9 mouse cellular contexts compared by ENCODE assay signal in genomic region chr13:80557156-80557555, GRCm38 (mm10).
DNase-seq lines count a peak whose midpoint lies in the region; ATAC-seq and TF ChIP-seq lines count a peak whose summit lies in the region.
"Had no signal": no experiment of that assay in that cellular context is flagged by ENCODE, and none has a peak within 500 bp of the region (broad histone marks: within the 10 kb centered on the region; RNA-seq: fewer than 3 reads in every experiment).

No protein-coding gene starts in this region.

- H3K27ac ChIP-seq in hindbrain, embryonic 11.5 days (ENCODE audit: low read depth, low read length): no peak overlapping the region
- H3K27ac ChIP-seq in hindbrain, embryonic 16.5 days (ENCODE audit: low read depth, low read length): no peak overlapping the region

- peak; percentile 39 for DNase-seq in hindbrain, embryonic 11.5 days (ENCODE audit: low spot score)
- DNase-seq in adrenal gland, adult 8-10 months: peak; percentile 55
- DNase-seq in gastrocnemius, postnatal 10 days: peak; percentile 6
- no peak for DNase-seq in spleen, postnatal 14 days (ENCODE audit: low spot score in 2 of 2)
- DNase-seq in natural killer cell, adult 2 months (ENCODE audit: low spot score in 2 of 2): no peak
- no peak for DNase-seq in kidney, postnatal 25 days
- DNase-seq: cerebellum, adult 18-20 months had no signal

- H3K36me3 ChIP-seq in hindbrain, embryonic 11.5 days (ENCODE audit: control insufficient read depth, insufficient read depth, low read length): no peaks in the 10 kb centered on the region
- H3K36me3 ChIP-seq in hindbrain, embryonic 16.5 days (ENCODE audit: control insufficient read depth, insufficient read depth, low read length): no peaks in the 10 kb centered on the region
- no peaks in the 10 kb centered on the region for H3K36me3 ChIP-seq in myocyte (ENCODE audit: control insufficient read depth, insufficient read depth)

- no peaks in the 10 kb centered on the region for H3K79me2 ChIP-seq in myocyte (ENCODE audit: control insufficient read depth, insufficient read depth)

- H3K9ac ChIP-seq in hindbrain, embryonic 11.5 days (ENCODE audit: low read depth, low read length): no peak overlapping the region
- no peak overlapping the region for H3K9ac ChIP-seq in hindbrain, embryonic 16.5 days (ENCODE audit: low read depth, low read length)

- no peak overlapping the region for H3K4me3 ChIP-seq in hindbrain, embryonic 11.5 days (ENCODE audit: low read depth, low read length)
- H3K4me3 ChIP-seq in hindbrain, embryonic 16.5 days (ENCODE audit: low read length): no peak overlapping the region
- no peak overlapping the region for H3K4me3 ChIP-seq in myocyte

- no peak overlapping the region for H3ac ChIP-seq in myocyte (ENCODE audit: control insufficient read depth, insufficient read length)

- no peaks in the 10 kb centered on the region for H3K4me1 ChIP-seq in hindbrain, embryonic 11.5 days (replicated peaks; ENCODE audit: control insufficient read depth, insufficient read depth, low read length)
- H3K4me1 ChIP-seq in hindbrain, embryonic 16.5 days (ENCODE audit: control insufficient read depth, insufficient read depth, low read depth, low read length): no peaks in the 10 kb centered on the region

- H3K27me3 ChIP-seq in hindbrain, embryonic 11.5 days (ENCODE audit: control insufficient read depth, insufficient read depth, low read length): no peaks in the 10 kb centered on the region
- H3K27me3 ChIP-seq in hindbrain, embryonic 16.5 days (replicated peaks; ENCODE audit: control insufficient read depth, insufficient read depth, low read length): no peaks in the 10 kb centered on the region
- no peaks in the 10 kb centered on the region for H3K27me3 ChIP-seq in myocyte (ENCODE audit: control insufficient read depth, insufficient read depth, insufficient read length)

- H3K9me3 ChIP-seq in hindbrain, embryonic 11.5 days (ENCODE audit: control insufficient read depth, low read length): no peaks in the 10 kb centered on the region
- no peaks in the 10 kb centered on the region for H3K9me3 ChIP-seq in hindbrain, embryonic 16.5 days (ENCODE audit: control insufficient read depth, low read length)

- ATAC-seq in hindbrain, embryonic 11.5 days (ENCODE audit: low FRiP score): peak; percentile 78
- no peak for ATAC-seq in hindbrain, embryonic 16.5 days

- TF ChIP-seq POLR2A in myocyte (IDR thresholded peaks at IDR 0.05; ENCODE audit: insufficient read length, low read depth): no peak

- no peak overlapping the region for H3K4me2 ChIP-seq in hindbrain, embryonic 11.5 days (replicated peaks; ENCODE audit: low read depth, low read length)
- no peak overlapping the region for H3K4me2 ChIP-seq in hindbrain, embryonic 16.5 days (ENCODE audit: low read length)
- H3K4me2 ChIP-seq in myocyte (ENCODE audit: low read depth): peak overlapping the region; percentile 37

TF ChIP-seq in myocyte, 11 proteins besides CTCF, POLR2A, EP300 and RAD21:
- TF ChIP-seq TCF3 (IDR thresholded peaks at IDR 0.05; ENCODE audit: insufficient read length, low read depth) (no peak), MYOD1 (IDR thresholded peaks at IDR 0.05; ENCODE audit: control insufficient read depth in 1 of 3, insufficient read length in 2 of 3, low read depth in 2 of 3) (peak; percentile 10 to 89 (median 67)), TCF12 (IDR thresholded peaks at IDR 0.05; ENCODE audit: insufficient read depth, poor library complexity, severe bottlenecking) (no peak), CEBPB (IDR thresholded peaks at IDR 0.05; ENCODE audit: insufficient read depth, poor library complexity, severe bottlenecking) (no peak), USF1 (IDR thresholded peaks at IDR 0.05; ENCODE audit: low read depth) (no peak), MAX (IDR thresholded peaks at IDR 0.05; ENCODE audit: low read depth) (no peak), MYOG (IDR thresholded peaks at IDR 0.05; ENCODE audit: control insufficient read depth in 1 of 3, insufficient read depth in 1 of 3, insufficient read length in 2 of 3, low read depth in 2 of 3) (peak in 2 of 3 experiments; percentile 30 to 73), REST (IDR thresholded peaks at IDR 0.05; ENCODE audit: insufficient read depth, insufficient read length) (no peak), E2F4 (IDR thresholded peaks at IDR 0.05; ENCODE audit: insufficient read depth) (no peak), SRF (IDR thresholded peaks at IDR 0.05; ENCODE audit: control insufficient read depth, insufficient read length, low read depth) (peak; percentile 14)

Comparison
In these comparisons a context has a peak if more than half of its experiments do, and no peak if none do; other contexts are left out.
1. DNase-seq: peak in hindbrain, embryonic 11.5 days (single experiment), adrenal gland, adult 8-10 months (single experiment) and gastrocnemius, postnatal 10 days (single experiment); none in spleen, postnatal 14 days (0 of 2), natural killer cell, adult 2 months (0 of 2) and kidney, postnatal 25 days (0 of 2).